Mouse (Mus musculus): ENCODE measurements at regions not wholly inside any gene's neighbourhood (a gene's known extent, or its start where the extent isn't known, plus 50 kb on each side); places are given as distances from the start of the nearest gene placed in this dataset.

DNA sequence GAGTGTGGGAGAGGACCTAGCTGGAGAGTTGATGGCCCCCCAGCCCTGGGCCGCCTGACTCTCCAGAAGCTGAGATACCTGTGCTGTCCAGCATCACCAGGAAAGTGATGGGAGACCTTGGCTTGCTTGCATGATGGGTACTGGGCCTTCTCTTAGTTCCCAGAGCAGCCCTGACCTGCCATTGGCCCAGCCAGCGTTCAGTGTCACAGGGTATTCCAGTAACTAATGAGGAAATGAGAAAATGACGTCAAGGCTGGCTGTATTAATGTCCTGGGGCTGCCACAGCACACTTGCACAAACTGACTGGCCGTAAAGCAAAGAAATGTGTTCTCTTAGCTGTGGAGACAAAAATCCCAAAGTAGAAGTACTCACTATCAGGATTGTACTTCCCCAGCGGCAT lies 307.5 kb downstream of the Tbc1d1 start:
- no peak for DNase-seq

GRCm38 (mm10) chr5:64466320-64466719 lies 310.2 kb downstream of the Tbc1d1 start:
- DNase-seq: no peak

- no peak for DNase-seq
These were observed 311.8 kb downstream of the Tbc1d1 start for GRCm38 (mm10) chr5:64467856-64468255.

- DNase-seq: no peak
These were observed 312.2 kb downstream of the Tbc1d1 start for GRCm38 (mm10) chr5:64468307-64468706.

GRCm38 (mm10) chr5:64472008-64472407 lies 315.9 kb downstream of the Tbc1d1 start:
- no peak for DNase-seq

DNA sequence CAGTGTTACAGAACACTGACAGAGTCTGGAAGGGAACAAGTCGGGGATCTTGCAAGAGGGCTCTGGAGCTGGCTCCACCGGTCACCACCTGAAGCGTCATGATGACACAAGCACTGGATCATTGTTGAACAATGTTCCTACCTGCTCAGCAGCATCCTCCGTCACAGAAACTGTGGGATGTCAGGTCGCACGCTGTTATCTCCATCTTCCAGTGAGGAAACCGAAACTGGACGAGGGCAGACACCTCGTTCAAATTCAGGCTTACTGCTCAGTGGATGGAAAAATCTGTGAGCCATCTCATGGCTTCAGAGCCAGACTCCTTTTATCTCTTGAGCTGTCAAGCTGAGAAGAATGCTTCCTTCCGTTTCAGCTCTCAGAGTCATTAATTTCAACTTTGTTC lies 316.3 kb downstream of the Tbc1d1 start:
- peak in 1 of 2 experiments; percentile 10 for DNase-seq

DNA sequence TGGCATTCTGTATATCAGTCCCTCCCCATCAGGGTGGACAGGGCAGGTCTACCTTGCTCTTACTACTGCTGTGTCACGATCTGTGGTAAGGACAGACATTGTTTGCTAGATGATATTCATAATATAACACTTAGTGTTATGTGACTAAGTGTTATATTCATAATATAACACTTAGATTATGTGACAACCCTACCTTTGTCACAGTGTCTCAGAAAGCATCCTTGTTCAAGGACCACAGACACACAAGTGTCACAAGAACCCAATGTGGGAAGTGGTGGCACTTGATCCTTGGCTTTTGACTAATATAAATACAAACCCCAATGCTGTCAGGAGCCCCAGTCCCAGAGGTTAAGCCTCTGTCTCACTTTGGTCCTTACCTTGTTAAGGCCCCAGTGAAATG lies 318.8 kb downstream of the Tbc1d1 start:
- no peak for DNase-seq

DNA sequence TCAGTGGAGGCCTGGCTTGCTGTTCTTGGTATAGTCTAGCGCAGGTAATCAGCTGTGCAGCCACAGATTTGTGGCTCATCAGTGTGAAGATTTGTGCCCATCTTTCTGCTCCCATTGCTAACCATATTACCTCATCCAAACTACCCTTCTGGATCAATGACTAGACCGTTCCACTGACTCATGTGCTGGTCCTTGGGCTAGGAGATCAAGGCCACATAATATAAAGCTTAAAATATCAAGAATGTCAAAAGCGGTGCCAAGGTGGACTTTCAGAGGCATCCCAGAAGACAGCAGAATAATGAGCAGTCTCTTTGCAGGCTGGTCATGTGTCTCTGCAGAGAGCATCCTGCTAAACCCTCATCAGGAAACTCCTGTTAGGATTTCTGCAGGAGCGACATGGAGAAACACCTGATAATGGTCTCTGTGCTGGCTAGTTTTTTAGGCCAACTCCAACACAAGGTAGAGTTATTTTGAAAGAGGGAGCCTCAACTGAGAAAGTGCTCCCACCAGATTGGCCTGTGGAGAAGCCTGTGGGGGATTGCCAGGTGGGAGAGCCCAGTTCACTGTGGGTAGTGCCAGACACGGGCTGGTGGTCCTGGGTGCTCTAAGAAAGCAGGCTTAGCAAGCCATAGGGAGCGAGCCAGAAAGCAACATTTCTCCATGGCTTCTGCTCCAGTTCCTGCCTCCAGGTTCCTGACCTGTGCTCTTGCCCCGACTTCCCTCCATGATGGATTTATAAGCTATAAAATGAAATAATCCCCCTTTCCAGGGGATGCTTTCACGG lies 319.8 kb downstream of the Tbc1d1 start:
- no peak for DNase-seq

DNA sequence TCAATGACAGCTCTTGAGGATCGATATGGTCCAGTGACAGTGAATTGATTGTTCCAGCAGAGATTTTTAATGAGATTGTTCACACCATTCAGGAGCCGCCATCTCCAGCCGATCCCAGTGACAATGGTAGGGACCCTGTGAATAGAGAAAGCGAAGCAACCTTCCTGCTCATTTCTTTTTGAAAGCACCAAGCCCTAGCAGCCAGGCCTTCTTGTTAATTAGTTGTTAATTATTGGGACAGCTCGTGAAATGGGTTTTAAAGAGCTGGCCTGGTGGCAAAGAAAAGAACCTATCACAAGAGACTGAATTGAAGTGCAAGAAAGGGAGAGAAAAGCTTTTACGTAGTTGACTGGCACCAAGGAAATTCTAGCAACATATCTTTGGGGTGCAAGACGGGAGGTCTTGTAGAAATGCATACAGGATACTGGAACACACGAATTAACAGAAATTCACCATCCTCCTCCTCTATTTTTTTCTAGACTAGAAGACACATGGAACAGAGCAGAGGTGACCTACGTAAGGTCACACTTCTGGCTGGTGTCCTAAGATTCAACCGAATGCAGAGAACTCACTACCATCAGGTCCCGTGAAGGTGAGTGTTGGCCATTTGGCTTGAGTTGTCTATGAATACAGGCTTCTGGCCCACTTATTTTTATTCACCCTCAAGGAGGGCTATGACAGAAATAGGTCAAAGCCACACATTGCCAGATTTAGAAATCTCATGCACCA lies 320.7 kb downstream of the Tbc1d1 start:
- no peak for DNase-seq

- DNase-seq: no peak
These were observed 322.0 kb downstream of the Tbc1d1 start for GRCm38 (mm10) chr5:64478143-64478542.

DNA sequence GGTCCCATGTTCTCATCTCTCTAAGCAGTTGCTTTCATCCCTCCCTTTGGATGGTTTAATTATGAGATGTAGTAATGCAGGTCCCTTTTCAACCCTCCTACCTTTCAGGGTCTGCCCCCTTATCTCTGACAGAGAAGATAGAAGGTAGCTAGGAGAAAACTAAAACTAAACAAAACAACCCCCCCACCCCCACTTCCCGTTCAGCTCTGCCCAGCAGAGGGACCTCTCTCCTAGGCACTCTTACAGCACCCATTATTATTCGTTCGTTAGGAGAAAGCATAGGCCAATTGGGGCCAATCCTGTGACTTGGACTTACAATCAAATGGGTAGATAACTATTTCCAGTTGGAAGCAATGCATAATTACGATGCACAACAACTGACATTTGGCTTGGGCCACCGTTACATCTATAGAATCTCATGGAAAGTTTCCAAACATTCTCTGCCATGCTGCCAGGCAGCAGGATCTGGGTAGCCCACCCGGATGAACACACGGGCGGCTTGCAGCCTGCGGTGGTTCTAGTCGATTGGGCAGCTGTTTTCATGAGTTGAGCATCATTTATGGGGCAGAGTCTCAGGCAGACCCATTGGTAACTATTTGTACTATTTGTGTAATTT lies 322.6 kb downstream of the Tbc1d1 start:
- peak in 1 of 2 experiments; percentile 6 for DNase-seq

DNA sequence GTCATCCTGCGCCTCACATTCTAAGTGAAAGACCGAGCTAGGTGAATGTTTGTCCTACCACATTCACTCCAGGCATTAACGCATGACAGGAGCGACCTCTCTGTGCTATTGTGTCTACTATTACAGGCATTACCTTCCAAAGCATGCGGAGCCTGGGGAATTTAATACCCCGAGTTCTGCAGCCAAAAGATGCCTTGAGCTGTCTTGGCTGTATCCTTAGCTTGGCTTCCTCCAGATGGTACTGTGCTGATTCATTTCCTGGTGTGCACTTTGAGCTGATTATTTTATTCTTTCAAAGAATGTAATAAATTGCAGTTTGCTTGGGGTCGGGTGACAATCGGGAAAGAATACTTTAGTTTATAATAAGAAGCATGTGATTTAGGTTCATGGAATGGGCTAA lies 323.2 kb downstream of the Tbc1d1 start:
- peak in 1 of 2 experiments; percentile 35 for DNase-seq

- DNase-seq: no peak
These were observed 318.1 kb upstream of the Klf3 start for GRCm38 (mm10) chr5:64485043-64485442.

DNA sequence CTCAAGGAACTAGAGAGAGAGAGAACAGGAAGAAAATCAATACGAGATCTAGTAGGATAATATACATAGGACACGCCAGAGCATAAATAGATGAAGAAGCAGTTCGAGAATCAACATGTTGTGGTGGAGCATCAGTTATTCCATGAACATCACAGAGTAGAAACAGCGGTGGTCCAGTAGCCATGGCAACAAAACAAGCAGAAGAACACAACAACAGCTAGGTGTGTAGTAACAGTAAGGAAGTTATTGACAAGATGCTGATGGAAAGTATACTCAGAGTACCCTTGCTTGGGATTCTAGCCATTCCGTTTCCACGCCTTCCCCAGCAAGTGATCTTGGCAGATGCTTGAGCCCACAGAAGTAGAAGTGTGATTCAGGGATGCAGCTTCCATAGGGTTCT lies 317.3 kb upstream of the Klf3 start:
- DNase-seq: no peak

GRCm38 (mm10) chr5:64486761-64487160 lies 316.4 kb upstream of the Klf3 start:
- DNase-seq: no peak

GRCm38 (mm10) chr5:64487698-64488398 lies 315.3 kb upstream of the Klf3 start:
- DNase-seq: peak in 1 of 2 experiments; percentile 12

DNA sequence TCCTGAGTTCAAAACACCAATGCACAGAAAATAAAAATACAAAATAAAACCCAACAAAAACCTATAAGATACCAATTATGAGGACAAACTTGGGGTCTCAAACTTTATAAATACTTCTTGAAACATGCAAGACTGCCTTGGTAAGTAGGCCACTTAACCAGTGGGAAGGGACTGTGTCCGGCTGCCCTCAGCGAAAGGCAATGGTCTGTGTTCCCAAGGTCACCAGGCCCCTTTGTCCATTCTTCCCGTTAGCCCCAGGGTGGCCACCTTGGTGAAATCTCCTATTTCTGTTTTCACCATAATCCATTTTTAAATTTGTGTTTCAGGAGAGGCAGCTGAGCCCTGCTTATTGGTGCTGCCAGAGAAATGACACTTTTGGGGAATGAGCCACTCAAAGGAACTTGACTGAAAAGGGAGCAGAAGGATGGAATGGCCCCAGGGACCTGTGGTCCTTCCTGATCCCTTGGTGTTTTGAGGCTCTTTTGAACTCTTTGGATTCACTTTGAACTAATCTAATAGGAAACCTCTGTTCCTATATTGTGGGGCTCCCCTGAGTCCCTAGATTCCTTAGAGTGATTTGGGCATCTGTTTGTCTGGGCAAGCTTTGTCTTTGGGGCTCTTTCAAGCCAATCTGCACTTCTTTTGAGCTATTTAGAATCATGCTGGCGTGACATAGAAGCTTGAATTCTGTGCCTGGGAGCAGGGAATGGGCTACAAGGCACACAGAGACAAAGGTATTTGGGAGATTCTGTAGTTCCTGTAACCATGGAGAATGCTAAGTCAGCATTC lies 313.3 kb upstream of the Klf3 start:
- no peak for DNase-seq

DNA sequence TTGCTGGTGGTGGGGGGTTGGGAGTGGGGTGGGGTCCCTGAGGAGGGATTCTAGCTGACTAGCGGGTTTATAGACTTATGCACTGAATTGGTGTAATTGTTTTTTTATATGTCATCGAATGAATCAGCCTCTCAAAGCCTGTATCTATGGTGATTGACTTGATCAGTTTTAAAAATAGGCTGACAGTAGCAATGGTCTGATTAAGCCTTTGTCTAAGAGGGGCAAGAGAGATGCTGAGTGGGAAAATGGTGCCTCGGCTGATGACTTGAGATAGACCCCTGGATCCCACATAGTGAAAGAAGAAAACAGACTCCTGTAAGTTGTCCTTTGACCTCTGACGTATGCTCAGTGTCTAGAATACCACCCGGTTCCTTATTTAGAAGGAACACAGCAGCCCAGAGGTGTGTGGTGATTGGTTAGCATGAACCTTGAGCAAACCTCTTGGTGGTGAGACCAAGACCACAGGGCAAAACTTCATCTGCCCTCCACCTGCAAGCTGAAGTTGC lies 312.7 kb upstream of the Klf3 start:
- no peak for DNase-seq

- no peak for DNase-seq
These were observed 308.8 kb upstream of the Klf3 start for GRCm38 (mm10) chr5:64494429-64494828.

GRCm38 (mm10) chr5:64496853-64497252 lies 306.3 kb upstream of the Klf3 start:
- DNase-seq: no peak

- no peak for DNase-seq
These were observed 304.8 kb upstream of the Klf3 start for GRCm38 (mm10) chr5:64498431-64498830.

GRCm38 (mm10) chr5:64499131-64499530 lies 304.1 kb upstream of the Klf3 start:
- DNase-seq: no peak
